Mouse (Mus musculus) ES-E14 (cell line): ENCODE results near the gene Dnph1. TPM values are rescaled to one million over a fixed set of nuclear protein-coding genes. Genes with fewer than 3 reads are reported as not detected.
A peak's percentile ranks its signal among the peaks of the same experiment; 100 is the strongest.

ENCODE experiments used
- DNase-seq: peaks from one replicate; pipeline ENCODE4 v3.0.0-alpha.2; 2013; ENCODE audit warnings: low read depth, low spot score
- H3K27ac ChIP-seq: 2 replicates; pipeline ENCODE4 v1.5.1; 2012; ENCODE audit warnings: low read depth, mild to moderate bottlenecking, low read length, moderate library complexity, mixed read lengths; ENCODE audit not compliant: poor library complexity, insufficient read depth, severe bottlenecking
- H3K36me3 ChIP-seq: 2 replicates; pipeline ENCODE4 v1.6.1; 2012; ENCODE audit warnings: mild to moderate bottlenecking, low read length, moderate library complexity, mixed read lengths; ENCODE audit not compliant: control insufficient read depth, poor library complexity, insufficient read depth, severe bottlenecking
- H3K4me1 ChIP-seq, 2 experiments: fragments of 150-350 bp in 1 of 2; sonication (generic) in 1 of 2; 2 replicates each; pipeline ENCODE4 v1.6.1; 2012; ENCODE audit warnings: low read length in 2 of 2, mild to moderate bottlenecking in 1 of 2, mixed read lengths in 1 of 2; ENCODE audit not compliant: control insufficient read depth in 2 of 2, insufficient read depth in 2 of 2, poor library complexity in 1 of 2
- H3K4me3 ChIP-seq, 2 experiments: fragments of 150-350 bp in 1 of 2; sonication (generic) in 1 of 2; 2 replicates each; pipeline ENCODE4 v1.5.1; 2012; ENCODE audit warnings: low read length in 2 of 2, low read depth in 1 of 2, mild to moderate bottlenecking in 1 of 2, mixed read lengths in 1 of 2; ENCODE audit not compliant: insufficient read depth in 1 of 2, poor library complexity in 1 of 2, severe bottlenecking in 1 of 2
- H3K9ac ChIP-seq: 2 replicates; pipeline ENCODE4 v1.6.1; 2012; ENCODE audit warnings: low read depth, mild to moderate bottlenecking, low read length, mixed read lengths; ENCODE audit not compliant: poor library complexity, insufficient read depth, severe bottlenecking
- H3K9me3 ChIP-seq: fragments of 150-350 bp; sonication (generic); 2 replicates; pipeline ENCODE4 v1.6.1; 2012; ENCODE audit warnings: low read depth, mild to moderate bottlenecking, low read length; ENCODE audit not compliant: control insufficient read depth, insufficient read depth
- CHD2 ChIP-seq: IDR thresholded peaks from 2 replicates; pipeline ENCODE4 v1.6.1; 2014; ENCODE audit warnings: mild to moderate bottlenecking, low read depth, low read length, inconsistent platforms
- HCFC1 ChIP-seq: IDR thresholded peaks from 2 replicates; pipeline ENCODE4 v1.6.1; 2012; ENCODE audit warnings: low read length, inconsistent platforms, borderline replicate concordance; ENCODE audit not compliant: insufficient read depth
- MAFK ChIP-seq: IDR thresholded peaks from 2 replicates; pipeline ENCODE4 v1.6.1; 2014; ENCODE audit warnings: mild to moderate bottlenecking, low read depth, low read length, inconsistent platforms; ENCODE audit not compliant: insufficient read depth
- ZC3H11A ChIP-seq: IDR thresholded peaks from 2 replicates; pipeline ENCODE4 v1.6.1; 2012; ENCODE audit warnings: low read depth, mild to moderate bottlenecking, inconsistent platforms, low read length, borderline replicate concordance
- ZNF384 ChIP-seq: IDR thresholded peaks from 2 replicates; pipeline ENCODE4 v1.6.1; 2012; ENCODE audit warnings: low read depth, low read length, inconsistent platforms
- in situ Hi-C, 2 experiments: fragments of 600-800 bp; cut with MboI; formaldehyde crosslinking; loops; one replicate each; pipeline ENCODE4 v1.15.1; 2025; ENCODE audit warnings: low sequenced_read_pairs in 2 of 2, inconsistent platforms in 1 of 2; ENCODE audit not compliant: unreplicated experiment in 2 of 2
- total RNA-seq: library from RNA; depleted of rRNA; stranded (reverse); fragments of 300-350 nt; gene quantifications from 2 replicates; pipeline ENCODE4 v1.2.3, GENCODE M21; 2012

Gene Dnph1
- total RNA-seq, 1 experiment, result 44.1 TPM

DNA sequence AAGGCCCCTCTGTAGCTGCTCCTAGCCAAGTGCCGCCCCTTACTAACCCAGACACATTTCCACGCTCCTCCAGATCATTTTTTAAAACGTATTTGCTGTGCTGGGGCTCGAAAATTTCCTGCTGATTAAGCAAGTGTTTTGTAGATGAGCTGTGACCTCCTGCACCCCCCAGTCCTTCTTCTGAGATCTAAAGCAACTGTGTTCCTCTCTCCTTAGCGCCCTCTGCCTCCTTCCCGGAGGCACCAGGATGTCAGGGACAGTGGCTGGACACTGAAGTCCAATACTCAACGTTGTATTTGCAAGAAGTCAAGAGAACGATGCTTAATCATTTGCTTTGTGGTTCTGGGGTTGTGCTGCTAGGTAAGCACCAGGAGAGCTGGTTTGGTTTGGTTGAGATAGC lies 35.2 kb upstream of the Dnph1 start:
- peaks cover 2 to 20% of the 10 kb centered on the region in 2 experiments; a peak in 1 of 4 replicates for H3K4me1 ChIP-seq
- TF ChIP-seq ZC3H11A (no peak), HCFC1 (no peak), ZNF384 (no peak), CHD2 (no peak), MAFK (no peak)
- H3K4me3 ChIP-seq, result peak overlapping the region in 1 of 2 experiments; percentile 50; a peak in 1 of 4 replicates
- H3K9me3 ChIP-seq, result no peaks in the 10 kb centered on the region
- no peak overlapping the region for H3K27ac ChIP-seq
- 0 out of 2 replicates have a peak overlapping the region, but pooled peaks have one; percentile 49 for H3K9ac ChIP-seq
- no peak for DNase-seq
- H3K36me3 ChIP-seq, result no peaks in the 10 kb centered on the region
- in situ Hi-C loops, result no loop called here

GRCm38 (mm10) chr17:46462226-46462625 lies 34.3 kb upstream of the Dnph1 start:
- in situ Hi-C loops, result no loop called here
- Histone ChIP-seq H3K9me3 (no peaks in the 10 kb centered on the region), H3K4me1 (peaks cover 2 to 22% of the 10 kb centered on the region in 2 experiments; a peak in 1 of 4 replicates), H3K4me3 (no peak overlapping the region), H3K36me3 (no peaks in the 10 kb centered on the region), H3K9ac (no peak overlapping the region), H3K27ac (no peak overlapping the region)
- no peak for DNase-seq
- TF ChIP-seq CHD2 (no peak), ZC3H11A (no peak), ZNF384 (no peak), HCFC1 (no peak), MAFK (no peak)

DNA sequence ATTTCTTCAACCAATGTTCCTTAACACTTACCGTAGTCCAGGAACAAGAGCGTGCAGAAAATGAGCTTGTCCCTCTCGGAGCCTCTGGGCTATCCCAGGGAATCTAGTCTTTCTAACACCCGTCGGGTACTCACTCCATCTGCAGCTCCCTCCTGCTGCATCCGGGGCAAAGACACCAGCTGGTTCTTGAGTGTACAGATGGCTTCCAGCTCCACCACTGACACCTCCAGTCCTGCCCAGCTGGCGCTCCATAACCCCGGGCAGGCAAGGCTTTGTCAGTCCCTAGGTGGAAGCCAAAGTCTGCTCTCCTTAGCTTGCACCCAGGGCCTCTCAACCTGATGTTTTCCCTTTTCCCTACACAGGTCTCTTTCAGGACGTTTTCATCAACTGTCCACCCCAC lies 28.7 kb upstream of the Dnph1 start:
- no peak for DNase-seq
- Histone ChIP-seq H3K4me3 (no peak overlapping the region), H3K36me3 (no peaks in the 10 kb centered on the region), H3K4me1 (peaks cover 0 to 17% of the 10 kb centered on the region in 2 experiments; a peak in 1 of 4 replicates), H3K9ac (no peak overlapping the region), H3K27ac (no peak overlapping the region), H3K9me3 (no peaks in the 10 kb centered on the region)
- no peak for TF ChIP-seq HCFC1
- TF ChIP-seq ZNF384, result no peak
- TF ChIP-seq ZC3H11A, result no peak
- TF ChIP-seq MAFK, result no peak
- no peak for TF ChIP-seq CHD2
- in situ Hi-C loops, result no loop called here

DNA sequence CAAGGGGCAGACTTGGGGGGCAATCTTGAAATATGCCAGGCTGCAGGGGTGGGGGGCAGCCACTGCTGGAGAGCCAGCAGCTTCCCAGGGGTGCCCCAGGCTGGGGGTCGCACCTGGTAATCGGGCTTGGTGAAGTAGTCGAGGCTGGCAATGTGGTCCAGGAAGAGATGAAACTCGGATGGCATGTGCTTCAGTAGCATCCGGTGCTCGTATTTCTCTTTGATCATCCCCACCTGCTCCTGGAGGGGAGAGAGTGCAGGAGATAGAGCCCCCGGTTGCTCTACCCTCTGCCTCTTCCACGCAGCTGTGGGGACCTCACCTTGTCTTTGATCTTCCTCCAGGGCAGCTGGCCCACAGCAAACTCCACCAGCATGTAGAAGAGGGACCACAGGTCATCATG lies 19.9 kb upstream of the Dnph1 start:
- H3K9me3 ChIP-seq, result no peaks in the 10 kb centered on the region
- H3K4me1 ChIP-seq, result no peaks in the 10 kb centered on the region
- TF ChIP-seq HCFC1, result no peak
- no peak for TF ChIP-seq CHD2
- TF ChIP-seq ZC3H11A, result no peak
- TF ChIP-seq ZNF384, result no peak
- TF ChIP-seq MAFK, result no peak
- H3K36me3 ChIP-seq, result no peaks in the 10 kb centered on the region
- no peak overlapping the region for H3K9ac ChIP-seq
- H3K4me3 ChIP-seq, result no peak overlapping the region
- in situ Hi-C loops, result no loop called here
- H3K27ac ChIP-seq, result no peak overlapping the region
- DNase-seq, result no peak

GRCm38 (mm10) chr17:46477286-46477685 lies 19.2 kb upstream of the Dnph1 start:
- Histone ChIP-seq H3K9ac (no peak overlapping the region), H3K36me3 (no peaks in the 10 kb centered on the region), H3K4me3 (no peak overlapping the region), H3K27ac (no peak overlapping the region), H3K4me1 (no peaks in the 10 kb centered on the region), H3K9me3 (no peaks in the 10 kb centered on the region)
- no peak for DNase-seq
- TF ChIP-seq CHD2 (no peak), ZNF384 (no peak), HCFC1 (no peak), ZC3H11A (no peak), MAFK (no peak)
- in situ Hi-C loops, result no loop called here
